Mouse (Mus musculus) midbrain, embryonic 14.5 days (tissue): ENCODE measurements around the gene Xrcc6. TPM values are rescaled to one million over a fixed set of nuclear protein-coding genes. Genes with fewer than 3 reads are reported as not detected.
"Not testable (repeated sequence)": the region's sequence is repeated elsewhere in the genome, so short reads cannot be mapped to it uniquely, and the experiment has no call there.

Source experiments
- ATAC-seq: fragments of 200-750 bp; cut with Nextera tagmentation; 2 replicates; pipeline ENCODE4 v1.8.0; 2017; ENCODE audit warnings: moderate number of reproducible peaks, moderate library complexity; ENCODE audit not compliant: low FRiP score, low TSS enrichment
- DNase-seq: peaks from one replicate; pipeline ENCODE4 v3.0.0-alpha.2; 2015
- H3K27ac ChIP-seq: fragments of 300-500 bp; sonication (generic); replicated peaks from 2 replicates; pipeline ENCODE4 v1.5.1; 2014; ENCODE audit warnings: mild to moderate bottlenecking, low read depth, low read length, moderate library complexity
- H3K27me3 ChIP-seq: fragments of 300-500 bp; sonication (generic); 2 replicates; pipeline ENCODE4 v1.6.1; 2014; ENCODE audit warnings: low read length, control low read depth, mixed read lengths; ENCODE audit not compliant: control insufficient read depth, insufficient read depth
- H3K36me3 ChIP-seq: fragments of 300-500 bp; sonication (generic); 2 replicates; pipeline ENCODE4 v1.6.1; 2014; ENCODE audit warnings: low read length, control low read depth; ENCODE audit not compliant: control insufficient read depth, insufficient read depth
- H3K4me1 ChIP-seq: fragments of 300-500 bp; sonication (generic); 2 replicates; pipeline ENCODE4 v1.6.1; 2014; ENCODE audit warnings: mild to moderate bottlenecking, antibody characterized with exemption, low read length, control low read depth; ENCODE audit not compliant: control insufficient read depth, insufficient read depth
- H3K4me2 ChIP-seq: fragments of 300-500 bp; sonication (generic); 2 replicates; pipeline ENCODE4 v1.6.1; 2014; ENCODE audit warnings: mild to moderate bottlenecking, low read length, moderate library complexity
- H3K4me3 ChIP-seq: fragments of 300-500 bp; sonication (generic); replicated peaks from 2 replicates; pipeline ENCODE4 v1.5.1; 2014; ENCODE audit warnings: low read depth, low read length
- H3K9ac ChIP-seq: fragments of 300-500 bp; sonication (generic); replicated peaks from 2 replicates; pipeline ENCODE4 v1.6.1; 2014; ENCODE audit warnings: mild to moderate bottlenecking, low read length, moderate library complexity
- H3K9me3 ChIP-seq: fragments of 300-500 bp; sonication (generic); 2 replicates; pipeline ENCODE4 v1.6.1; 2016; ENCODE audit warnings: low read length, control low read depth, mixed read lengths; ENCODE audit not compliant: control insufficient read depth
- WGBS: fragments of 180-500 bp; shearing (Covaris S2); extraction: QIAGEN DNeasy Blood & Tissue Kit; methylation state at CpG from one replicate; pipeline ENCODE4 v1.1.7; 2014; 5-methylcytosine and 5-hydroxymethylcytosine counted together
- polyA plus RNA-seq: library from polyadenylated mRNA; unstranded; fragments of >200 nt; fragmentation: Nextera tagmentation; extraction: Ambion mirVana; gene quantifications from 2 replicates; pipeline ENCODE4 v1.2.1, GENCODE M21; 2014

Gene Xrcc6
- polyA plus RNA-seq, 1 experiment from 2014 or later: 36.9 TPM

DNA sequence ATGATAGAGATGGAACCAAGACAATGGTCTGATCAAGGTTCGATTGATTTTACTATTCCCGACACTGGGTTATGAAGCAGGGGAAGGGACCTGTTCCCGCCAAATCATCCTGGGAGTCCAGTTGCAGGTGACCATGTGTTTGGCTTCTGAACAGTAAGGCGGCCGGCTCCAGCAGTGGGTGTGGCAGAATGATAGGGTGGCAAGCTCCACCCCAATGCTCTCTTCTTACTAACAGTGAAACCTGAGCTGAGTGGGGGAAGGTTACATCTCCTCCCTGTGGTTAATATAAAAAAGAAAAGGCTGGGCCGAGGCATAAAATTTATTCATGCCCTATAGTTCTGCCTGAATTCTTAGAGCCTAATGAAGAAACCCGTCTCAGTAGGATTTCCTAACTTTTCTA is 18.5 kb upstream of the Xrcc6 start:
- 77% methylated on average over 7 of the region's 7 CpGs for whole genome bisulfite sequencing
- DNase-seq (no peak), ATAC-seq (no peak)

DNA sequence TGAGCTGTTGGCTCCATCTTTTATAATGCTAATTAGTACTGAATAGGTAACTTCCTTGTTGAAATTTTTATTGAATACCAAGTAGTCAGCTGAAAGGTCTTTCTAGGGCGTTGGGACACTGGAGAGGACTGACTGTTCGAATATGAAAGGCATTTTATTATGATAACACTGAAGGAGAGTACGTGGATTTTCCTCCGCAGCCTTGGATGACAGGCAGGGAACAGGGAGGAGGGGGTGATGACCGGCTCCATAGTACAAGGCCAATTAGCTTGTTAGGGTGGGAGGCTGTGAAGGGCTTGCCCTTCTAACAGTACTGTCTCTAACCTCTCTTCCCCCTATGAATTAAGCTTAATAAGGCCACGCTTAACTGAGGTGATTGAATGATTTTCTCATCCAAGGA is 18.0 kb upstream of the Xrcc6 start:
- ATAC-seq, H3K9me3 ChIP-seq, H3K9ac ChIP-seq, H3K36me3 ChIP-seq, H3K27me3 ChIP-seq, H3K4me2 ChIP-seq, H3K4me1 ChIP-seq, H3K27ac ChIP-seq, H3K4me3 ChIP-seq, DNase-seq: not testable (repeated sequence)
- WGBS: 72% methylated on average over 6 of the region's 6 CpGs

More for the DNA sequence above, 18.5 kb upstream of the Xrcc6 start:
- no peak overlapping the region for H3K27ac ChIP-seq
- H3K36me3 ChIP-seq: no peaks in the 10 kb centered on the region
- H3K4me2 ChIP-seq: no peak overlapping the region
- H3K4me3 ChIP-seq: no peak overlapping the region
- no peaks in the 10 kb centered on the region for H3K4me1 ChIP-seq
- no peak overlapping the region for H3K9ac ChIP-seq
- no peaks in the 10 kb centered on the region for H3K27me3 ChIP-seq
- H3K9me3 ChIP-seq: no peaks in the 10 kb centered on the region

DNA sequence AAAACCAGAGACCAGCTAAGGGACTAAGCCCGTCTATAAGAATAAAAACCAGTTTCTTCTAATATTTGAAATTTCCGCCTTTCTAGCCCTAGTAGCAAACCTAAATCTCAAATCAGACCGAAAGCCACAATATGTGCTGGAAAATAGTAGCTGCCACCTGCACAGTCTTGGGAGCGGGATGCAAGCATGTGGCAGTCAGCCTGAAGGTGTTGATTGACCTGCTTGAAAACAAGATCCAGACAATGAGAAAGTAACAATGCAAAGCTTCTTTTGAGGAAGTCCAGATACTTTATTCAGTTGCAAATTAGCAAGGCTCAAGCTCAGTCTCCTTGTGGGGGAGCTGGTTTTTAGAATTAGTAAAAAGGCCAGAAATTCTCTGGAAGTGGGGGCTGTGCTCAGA is 17.1 kb upstream of the Xrcc6 start:
- H3K27me3 ChIP-seq, DNase-seq, H3K9ac ChIP-seq, H3K36me3 ChIP-seq, H3K4me1 ChIP-seq, H3K9me3 ChIP-seq, ATAC-seq, H3K27ac ChIP-seq, H3K4me2 ChIP-seq, H3K4me3 ChIP-seq: not testable (repeated sequence)
- 82% methylated on average over 4 of the region's 4 CpGs for WGBS

DNA sequence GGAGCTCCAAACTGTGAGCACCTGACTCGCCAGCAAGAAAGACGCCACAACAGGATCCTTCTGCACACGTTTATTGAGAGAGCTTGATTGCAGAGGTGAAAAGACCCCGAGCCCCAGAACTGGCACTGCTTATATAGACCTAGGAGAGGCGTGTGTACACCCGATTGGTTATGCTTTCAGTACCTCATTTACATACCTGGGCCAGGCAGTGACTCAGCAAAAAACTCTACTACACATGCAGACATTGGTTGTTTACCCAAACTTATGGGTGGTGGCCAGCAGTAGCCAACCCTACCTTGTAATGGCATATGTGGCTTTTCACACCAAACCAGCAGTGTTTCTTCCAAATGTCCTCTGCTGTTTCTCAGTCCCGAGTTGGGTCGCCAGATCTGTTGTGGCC is 12.5 kb upstream of the Xrcc6 start:
- DNase-seq, H3K4me3 ChIP-seq, H3K4me2 ChIP-seq, H3K4me1 ChIP-seq, H3K36me3 ChIP-seq, H3K27ac ChIP-seq, H3K9me3 ChIP-seq, H3K27me3 ChIP-seq, H3K9ac ChIP-seq, ATAC-seq: not testable (repeated sequence)
- 95% methylated on average over 8 of the region's 8 CpGs for WGBS

DNA sequence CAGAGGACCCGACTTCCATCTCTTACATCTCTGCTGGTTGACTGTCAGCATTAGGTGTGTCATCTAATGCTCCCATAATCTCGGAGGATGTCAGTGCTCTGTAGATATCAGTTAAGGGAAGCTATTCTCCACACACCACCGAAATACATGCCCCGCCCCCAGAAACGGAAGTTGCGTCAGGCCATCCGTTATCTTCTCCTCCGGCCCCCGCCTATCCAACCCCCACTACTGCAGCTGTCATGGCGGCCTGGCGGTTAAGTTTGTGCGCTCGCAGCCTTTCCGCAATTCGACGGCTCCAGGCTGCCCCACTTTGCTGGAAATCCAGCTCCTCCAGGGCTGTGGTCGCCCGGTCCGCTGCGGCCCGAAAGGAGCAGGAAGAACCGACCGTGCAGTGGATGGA is 7.3 kb upstream of the Xrcc6 start, which contains the start of gene 1700029P11Rik:
TSS of gene 1700029P11Rik (plus strand) at position 220 of the 400 bp plus-strand sequence.
- H3K9ac ChIP-seq: no peak within 1 kb of the TSS
- H3K27ac ChIP-seq: no peak within 1 kb of the TSS
- H3K4me2 ChIP-seq: no peak within 1 kb of the TSS
- no peaks in the 10 kb centered on the region for H3K9me3 ChIP-seq
- no peaks in the 10 kb centered on the region for H3K36me3 ChIP-seq
- ATAC-seq (no peak), DNase-seq (no peak)
- 95% methylated on average over 23 of the region's 23 CpGs for WGBS
- H3K4me1 ChIP-seq: 0 out of 2 replicates have a peak, but pooled peaks cover 5% of the 10 kb centered on the region
- no peaks in the 10 kb centered on the region for H3K27me3 ChIP-seq
- no peak within 1 kb of the TSS for H3K4me3 ChIP-seq

DNA sequence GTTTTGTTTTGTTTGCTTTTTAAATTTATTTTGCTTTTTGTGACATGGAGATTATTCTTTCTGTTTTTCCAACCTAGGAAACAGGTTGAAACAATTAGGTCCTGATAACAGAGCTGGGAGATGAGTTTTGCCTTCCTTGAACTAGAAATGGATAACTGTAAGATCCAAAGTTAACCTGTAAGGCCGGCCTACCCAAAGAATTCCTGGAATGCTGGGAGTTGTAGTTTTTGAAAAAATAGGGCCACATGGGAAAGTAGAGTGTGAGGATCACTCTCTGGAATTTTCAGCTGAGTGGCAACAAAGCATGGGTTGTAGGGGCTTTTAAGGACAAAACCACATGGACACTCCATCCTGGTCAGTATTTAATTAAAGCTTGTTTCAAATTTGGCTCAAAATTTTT is 5.5 kb upstream of the Xrcc6 start:
- Histone ChIP-seq H3K27ac (no peak overlapping the region), H3K4me3 (no peak overlapping the region), H3K9me3 (no peaks in the 10 kb centered on the region), H3K4me2 (no peak overlapping the region), H3K36me3 (no peaks in the 10 kb centered on the region), H3K27me3 (no peaks in the 10 kb centered on the region), H3K9ac (no peak overlapping the region), H3K4me1 (0 out of 2 replicates have a peak, but pooled peaks cover 10% of the 10 kb centered on the region)
- no peak for ATAC-seq
- WGBS: 61% methylated on average over 1 of the region's 1 CpGs
- no peak for DNase-seq

DNA sequence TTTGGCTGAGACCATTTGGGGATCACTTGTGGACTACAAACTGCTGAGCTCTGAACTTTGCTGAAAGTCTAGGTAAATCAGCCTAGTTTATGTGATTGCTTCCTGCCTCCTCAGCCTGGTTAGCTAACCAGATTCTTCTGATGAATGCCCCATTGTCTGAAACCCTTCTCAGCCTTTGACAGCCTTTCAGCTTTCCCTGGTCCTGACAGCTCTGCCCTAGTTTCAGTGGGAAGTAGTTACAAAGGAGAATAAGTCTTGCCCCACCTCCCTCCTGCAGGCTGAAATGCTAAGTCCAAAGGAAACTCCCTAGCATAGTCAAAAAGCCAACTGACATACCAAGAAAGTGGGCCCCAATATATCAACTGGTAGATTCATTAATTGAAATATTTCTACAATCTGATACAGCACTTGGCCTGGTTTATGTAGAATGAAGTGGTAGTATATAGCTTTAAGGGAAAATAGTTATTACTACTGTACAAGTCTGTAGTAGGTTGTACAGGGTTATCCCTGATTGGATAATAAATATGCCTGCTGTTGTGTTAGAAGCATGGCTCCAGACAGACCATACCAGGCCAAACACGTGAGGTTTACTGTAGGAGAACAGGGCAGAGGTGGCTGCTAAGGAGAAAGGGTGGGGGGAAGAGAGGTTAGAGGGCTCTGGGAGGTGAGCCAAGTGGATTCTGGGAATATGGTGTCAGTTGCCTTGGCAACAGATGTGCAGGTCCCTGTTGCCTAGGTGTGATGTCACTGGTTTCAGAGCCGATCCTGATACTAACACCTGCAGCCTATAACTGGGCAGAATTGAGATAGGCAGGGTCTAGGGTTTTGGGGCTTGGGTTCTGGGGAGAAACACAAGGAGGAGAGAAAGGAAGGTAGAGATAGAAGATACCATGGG is 2.1 kb upstream of the Xrcc6 start:
- Histone ChIP-seq H3K4me3 (no peak overlapping the region), H3K27ac (0 out of 2 replicates have a peak overlapping the region, but pooled peaks have one; percentile 2), H3K9ac (no peak overlapping the region), H3K4me2 (no peak overlapping the region), H3K36me3 (no peaks in the 10 kb centered on the region), H3K9me3 (no peaks in the 10 kb centered on the region), H3K4me1 (0 out of 2 replicates have a peak, but pooled peaks cover 10% of the 10 kb centered on the region), H3K27me3 (no peaks in the 10 kb centered on the region)
- DNase-seq (peak; percentile 41), ATAC-seq (no peak)
- 61% methylated on average over 2 of the region's 2 CpGs for WGBS

DNA sequence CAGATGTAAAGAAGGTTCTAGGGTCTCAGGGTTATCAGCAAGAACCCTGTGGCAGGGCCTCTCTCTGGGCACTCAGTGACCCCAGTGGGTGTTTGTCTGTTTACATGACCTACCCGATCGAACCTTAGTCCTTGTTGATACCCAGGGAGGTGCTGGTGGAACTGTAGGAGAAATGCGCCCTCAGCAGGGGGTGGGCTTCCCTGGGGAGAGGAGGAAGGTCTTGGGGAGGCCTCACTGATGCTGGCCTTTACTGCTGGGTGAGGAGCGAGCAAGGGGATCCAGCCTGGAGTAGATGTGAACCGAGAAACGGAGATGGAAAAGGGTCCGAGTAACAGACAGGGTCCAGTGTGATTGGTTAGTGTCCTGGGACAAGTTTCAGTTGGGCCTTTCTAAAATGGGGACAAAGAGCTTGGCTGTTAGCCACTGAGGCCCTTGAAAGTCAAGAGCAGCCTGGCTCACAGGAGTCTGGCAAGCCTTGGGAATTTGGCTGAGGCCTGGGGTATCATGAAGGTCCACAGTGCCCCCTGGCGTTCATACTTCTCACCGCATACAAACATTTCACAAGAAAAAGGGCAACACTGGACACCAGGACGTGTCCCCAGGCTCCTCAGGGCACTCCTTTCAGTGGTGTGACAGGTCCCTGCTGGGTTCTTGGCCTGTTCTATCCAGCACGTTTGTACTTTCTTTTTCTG is 1.9 kb downstream of the Xrcc6 start:
- peaks cover 18% of the 10 kb centered on the region for H3K36me3 ChIP-seq
- ATAC-seq (peak; percentile 66; the same call in 1 of the 2 replicates), DNase-seq (peak; percentile 94)
- no peak overlapping the region for H3K27ac ChIP-seq
- H3K4me2 ChIP-seq: no peak overlapping the region
- 0 out of 2 replicates have a peak, but pooled peaks cover 10% of the 10 kb centered on the region for H3K4me1 ChIP-seq
- H3K4me3 ChIP-seq: no peak overlapping the region
- WGBS: 43% methylated on average over 11 of the region's 11 CpGs
- no peak overlapping the region for H3K9ac ChIP-seq
- H3K27me3 ChIP-seq: no peaks in the 10 kb centered on the region
- no peaks in the 10 kb centered on the region for H3K9me3 ChIP-seq
